Mouse (Mus musculus) adrenal gland, postnatal 14 days (tissue): ENCODE measurements around the gene Gfi1. TPM values are rescaled to one million over a fixed set of nuclear protein-coding genes. Genes with fewer than 3 reads are reported as not detected.

Experiments used
- total RNA-seq: library from RNA; stranded (reverse); gene quantifications from 2 replicates; pipeline ENCODE4 v1.2.3, GENCODE M21; 2021

The Gfi1 gene
- total RNA-seq, 1 experiment from 2014 or later, result 0.30 TPM

Other genes starting within 250 kb of the Gfi1 start
- not detected in 2 replicates for gene Gm42669, start 218.4 kb downstream of the Gfi1 start, total RNA-seq
- gene 1700028K03Rik, start 191.3 kb downstream of the Gfi1 start, total RNA-seq, result not detected in 2 replicates
- 13.2 and 21.2 TPM in 2 replicates for gene Rpap2, start 128.7 kb downstream of the Gfi1 start, total RNA-seq
- 8.9 and 11.3 TPM in 2 replicates for gene Glmn, start 128.1 kb downstream of the Gfi1 start, total RNA-seq
- not detected in 2 replicates for gene Ube2d2b, start 104.1 kb upstream of the Gfi1 start, total RNA-seq
- gene Evi5, start 149.1 kb upstream of the Gfi1 start, total RNA-seq, result 53.6 and 55.9 TPM in 2 replicates
- gene Rpl5, start 174.5 kb upstream of the Gfi1 start, total RNA-seq, result 63.2 and 72.3 TPM in 2 replicates